Mouse (Mus musculus): Measurements from ENCODE around the gene Mgst1. TPM values are rescaled to one million over a fixed set of nuclear protein-coding genes. Genes with fewer than 3 reads are reported as not detected.
A peak's percentile ranks its signal among the peaks of the same experiment; 100 is the strongest.

Gene Mgst1
- 1,729 and 2,044 TPM in 2 replicates for polyA plus RNA-seq (2012; ENCODE audit: insufficient read depth, insufficient read length, missing spikeins)

DNA sequence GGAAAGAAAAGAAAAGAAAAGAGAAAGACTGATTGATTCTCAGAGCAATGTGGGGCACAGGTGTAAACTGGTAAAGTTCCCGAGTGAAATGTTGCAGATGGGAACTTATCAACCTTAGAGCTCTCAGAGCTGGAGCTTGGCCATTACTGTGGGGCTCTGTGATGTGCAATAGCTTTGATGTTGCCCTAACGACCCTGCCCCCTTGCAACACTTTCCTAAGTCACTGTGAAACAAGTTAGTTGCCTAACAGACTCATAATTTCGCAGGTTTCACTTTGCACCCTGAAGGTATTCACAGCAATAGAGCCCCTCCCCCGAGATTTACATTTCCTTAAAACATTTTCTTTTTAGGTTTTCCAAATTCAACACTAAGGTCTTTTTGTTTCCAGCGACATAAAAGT is at the start of gene Mgst1:
Gene Mgst1, plus strand, starts transcription at position 387 of the 400 bp plus-strand sequence.
- Histone ChIP-seq H3K27ac (replicated peaks; ENCODE audit: low read depth, low read length) (peak within 1 kb of the TSS; percentile 100), H3K4me3 (ENCODE audit: insufficient read depth, low read depth, low read length) (peak within 1 kb of the TSS; percentile 93), H3K4me1 (ENCODE audit: control insufficient read depth, insufficient read depth, insufficient read length, low read length) (peaks cover 18% of the 10 kb centered on the region)

- H3K4me3 ChIP-seq (ENCODE audit: insufficient read depth, low read depth, low read length) = no peak overlapping the region
- no peak overlapping the region for H3K27ac ChIP-seq (replicated peaks; ENCODE audit: low read depth, low read length)
- H3K4me1 ChIP-seq (ENCODE audit: control insufficient read depth, insufficient read depth, insufficient read length, low read length) = no peaks in the 10 kb centered on the region
These were observed 47.7 kb upstream of the Mgst1 start for GRCm38 (mm10) chr6:138092432-138092831.

DNA sequence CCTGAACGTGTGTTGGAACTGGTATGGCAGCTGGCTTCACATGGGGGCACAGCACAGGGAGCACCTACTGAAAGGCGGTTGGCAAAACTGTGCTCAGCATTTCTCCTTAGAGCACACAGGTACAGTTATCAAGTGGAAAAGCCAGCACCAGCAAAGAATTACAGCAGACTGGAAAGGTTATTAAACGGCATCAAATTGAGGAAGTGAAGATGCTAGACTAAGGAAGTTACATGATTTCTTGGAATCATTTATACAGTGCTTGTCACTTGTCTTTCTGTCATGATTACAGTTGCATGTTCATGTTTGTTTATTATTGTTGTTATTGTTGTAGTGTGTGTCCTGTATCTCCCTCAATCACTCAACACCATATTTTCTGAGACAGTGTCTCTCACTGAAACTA is 45.1 kb upstream of the Mgst1 start:
- Histone ChIP-seq H3K27ac (replicated peaks; ENCODE audit: low read depth, low read length) (no peak overlapping the region), H3K4me1 (ENCODE audit: control insufficient read depth, insufficient read depth, insufficient read length, low read length) (no peaks in the 10 kb centered on the region), H3K4me3 (ENCODE audit: insufficient read depth, low read depth, low read length) (no peak overlapping the region)

GRCm38 (mm10) chr6:138099646-138100045 is 40.5 kb upstream of the Mgst1 start:
- Histone ChIP-seq H3K4me3 (ENCODE audit: insufficient read depth, low read depth, low read length) (no peak overlapping the region), H3K27ac (replicated peaks; ENCODE audit: low read depth, low read length) (no peak overlapping the region), H3K4me1 (ENCODE audit: control insufficient read depth, insufficient read depth, insufficient read length, low read length) (no peaks in the 10 kb centered on the region)

GRCm38 (mm10) chr6:138101843-138102242 is 38.3 kb upstream of the Mgst1 start:
- Histone ChIP-seq H3K27ac (replicated peaks; ENCODE audit: low read depth, low read length) (no peak overlapping the region), H3K4me1 (ENCODE audit: control insufficient read depth, insufficient read depth, insufficient read length, low read length) (no peaks in the 10 kb centered on the region), H3K4me3 (ENCODE audit: insufficient read depth, low read depth, low read length) (no peak overlapping the region)

- no peak overlapping the region for H3K4me3 ChIP-seq (ENCODE audit: insufficient read depth, low read depth, low read length)
- no peak overlapping the region for H3K27ac ChIP-seq (replicated peaks; ENCODE audit: low read depth, low read length)
- no peaks in the 10 kb centered on the region for H3K4me1 ChIP-seq (ENCODE audit: control insufficient read depth, insufficient read depth, insufficient read length, low read length)
These were observed 37.2 kb upstream of the Mgst1 start for GRCm38 (mm10) chr6:138102940-138103339.

DNA sequence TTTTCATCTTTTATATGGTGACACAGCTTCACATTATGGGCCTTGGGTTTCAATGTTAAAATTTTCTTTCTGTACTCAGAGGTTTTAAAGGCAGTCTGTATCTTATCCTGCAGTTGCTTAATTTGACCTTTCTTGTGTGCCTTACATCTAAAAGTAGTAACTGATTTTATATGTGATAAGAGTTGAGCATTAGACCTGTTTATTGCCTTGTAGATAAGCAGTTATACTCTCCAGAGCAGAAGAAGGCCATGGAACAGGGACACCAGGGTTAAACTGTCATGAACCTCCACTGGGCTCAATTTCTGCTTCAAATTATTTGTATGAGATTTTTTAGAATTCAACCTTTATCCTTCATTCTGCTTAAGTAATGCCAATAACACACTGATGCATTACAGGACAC is 35.6 kb upstream of the Mgst1 start:
- Histone ChIP-seq H3K4me1 (ENCODE audit: control insufficient read depth, insufficient read depth, insufficient read length, low read length) (no peaks in the 10 kb centered on the region), H3K27ac (replicated peaks; ENCODE audit: low read depth, low read length) (no peak overlapping the region), H3K4me3 (ENCODE audit: insufficient read depth, low read depth, low read length) (no peak overlapping the region)

DNA sequence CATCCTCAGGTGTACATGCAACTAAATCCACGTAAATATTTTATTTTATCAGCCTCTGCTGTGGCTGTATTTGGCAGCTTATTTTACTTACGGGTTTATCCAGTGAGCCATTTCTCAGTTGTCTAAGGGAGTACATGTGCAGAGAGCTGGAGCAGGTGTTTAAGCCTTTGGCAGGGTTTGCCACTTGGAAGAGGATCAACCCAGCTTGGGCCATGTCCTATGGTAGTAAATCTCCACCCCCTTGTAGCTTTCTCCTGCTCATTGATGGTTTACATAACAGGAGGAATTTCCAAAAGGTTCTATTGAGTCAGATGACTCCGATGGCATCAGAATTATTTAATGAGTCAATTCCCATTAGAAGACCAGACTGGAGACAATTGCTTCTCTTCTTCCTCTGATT is 22.6 kb upstream of the Mgst1 start:
- Histone ChIP-seq H3K4me3 (ENCODE audit: insufficient read depth, low read depth, low read length) (no peak overlapping the region), H3K4me1 (ENCODE audit: control insufficient read depth, insufficient read depth, insufficient read length, low read length) (no peaks in the 10 kb centered on the region), H3K27ac (replicated peaks; ENCODE audit: low read depth, low read length) (no peak overlapping the region)

- Histone ChIP-seq H3K4me3 (ENCODE audit: insufficient read depth, low read depth, low read length) (no peak overlapping the region), H3K4me1 (ENCODE audit: control insufficient read depth, insufficient read depth, insufficient read length, low read length) (peaks cover 3% of the 10 kb centered on the region; the same call in 1 of the 2 replicates), H3K27ac (replicated peaks; ENCODE audit: low read depth, low read length) (no peak overlapping the region)
These were observed 11.5 kb upstream of the Mgst1 start for GRCm38 (mm10) chr6:138128392-138129335.

GRCm38 (mm10) chr6:138130541-138130940 is 9.6 kb upstream of the Mgst1 start:
- Histone ChIP-seq H3K4me3 (ENCODE audit: insufficient read depth, low read depth, low read length) (no peak overlapping the region), H3K27ac (replicated peaks; ENCODE audit: low read depth, low read length) (no peak overlapping the region), H3K4me1 (ENCODE audit: control insufficient read depth, insufficient read depth, insufficient read length, low read length) (peaks cover 3% of the 10 kb centered on the region; the same call in 1 of the 2 replicates)

DNA sequence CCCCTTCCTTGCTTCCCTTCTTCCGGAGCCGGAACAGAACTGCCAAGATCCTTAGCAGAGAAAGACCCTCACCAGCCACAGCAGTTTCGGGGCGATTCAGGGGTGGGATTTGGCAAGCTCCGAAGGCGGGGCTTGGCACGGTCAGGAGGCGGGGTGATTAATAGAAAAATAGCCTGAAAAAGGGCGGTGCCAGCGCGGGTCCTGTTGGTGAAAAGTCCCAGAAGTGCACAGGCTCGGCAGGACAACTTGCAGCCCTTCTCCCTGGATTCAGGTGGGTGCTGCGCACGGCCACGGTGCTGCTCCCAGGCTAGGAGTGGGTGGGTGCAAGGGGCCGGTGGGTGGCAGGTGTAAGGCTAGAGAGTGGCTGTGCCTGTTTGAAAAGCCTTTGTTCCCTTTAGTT is 220 bp downstream of the Mgst1 start:
- H3K4me1 ChIP-seq (ENCODE audit: control insufficient read depth, insufficient read depth, insufficient read length, low read length) = peaks cover 21% of the 10 kb centered on the region
- H3K27ac ChIP-seq (replicated peaks; ENCODE audit: low read depth, low read length) = peak overlapping the region; percentile 100
- peak overlapping the region; percentile 93 for H3K4me3 ChIP-seq (ENCODE audit: insufficient read depth, low read depth, low read length)

GRCm38 (mm10) chr6:138141111-138141592 is 1.0 kb downstream of the Mgst1 start:
- Histone ChIP-seq H3K4me1 (ENCODE audit: control insufficient read depth, insufficient read depth, insufficient read length, low read length) (peaks cover 23% of the 10 kb centered on the region), H3K4me3 (ENCODE audit: insufficient read depth, low read depth, low read length) (peak overlapping the region; percentile 93), H3K27ac (replicated peaks; ENCODE audit: low read depth, low read length) (peak overlapping the region; percentile 100)

GRCm38 (mm10) chr6:138142604-138143003 is 2.5 kb downstream of the Mgst1 start:
- peak overlapping the region; percentile 81 for H3K27ac ChIP-seq (replicated peaks; ENCODE audit: low read depth, low read length)
- peaks cover 27% of the 10 kb centered on the region for H3K4me1 ChIP-seq (ENCODE audit: control insufficient read depth, insufficient read depth, insufficient read length, low read length)
- peak overlapping the region; percentile 56 for H3K4me3 ChIP-seq (ENCODE audit: insufficient read depth, low read depth, low read length)

DNA sequence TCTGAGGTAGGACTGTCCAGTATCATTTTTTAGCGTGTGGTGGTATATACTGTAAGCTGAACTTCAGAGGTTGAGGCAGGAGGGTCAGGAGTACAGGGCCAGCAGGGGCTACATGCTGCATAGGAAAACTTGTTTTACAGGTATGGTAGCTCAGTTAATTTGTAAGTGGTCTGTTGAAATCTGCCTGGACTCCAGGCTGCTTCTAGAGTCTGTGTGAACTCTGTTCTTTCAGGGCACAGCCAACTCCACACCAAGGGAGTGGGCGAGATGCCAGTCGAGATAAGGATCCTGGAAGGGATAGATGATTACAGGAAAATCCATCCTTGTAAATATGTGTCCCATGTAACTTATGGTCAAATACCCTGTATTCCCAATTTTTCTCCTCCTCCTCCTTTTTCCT is 3.3 kb downstream of the Mgst1 start:
- H3K27ac ChIP-seq (replicated peaks; ENCODE audit: low read depth, low read length) = peak overlapping the region; percentile 11; the same call in 1 of the 2 replicates

DNA sequence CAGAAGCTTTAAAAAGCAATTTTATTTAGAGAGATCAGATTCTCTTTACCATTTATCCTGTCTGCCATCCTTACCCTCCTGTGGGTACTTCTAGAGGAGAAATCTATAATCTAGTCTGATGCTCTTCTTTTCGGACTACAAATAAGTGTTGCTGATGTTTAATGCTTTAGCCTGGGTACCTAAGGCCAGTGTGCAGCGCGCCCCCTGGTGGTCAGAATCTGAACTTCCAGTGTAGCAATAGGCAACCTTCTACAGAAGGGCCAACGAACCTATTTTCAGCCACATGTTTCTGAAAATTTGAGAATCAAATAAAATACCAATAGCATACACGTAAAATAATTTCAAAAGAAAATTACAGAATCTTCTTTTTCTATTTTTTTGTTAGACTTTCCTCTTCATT is 13.0 kb downstream of the Mgst1 start:
- Histone ChIP-seq H3K4me1 (ENCODE audit: control insufficient read depth, insufficient read depth, insufficient read length, low read length) (no peaks in the 10 kb centered on the region), H3K27ac (replicated peaks; ENCODE audit: low read depth, low read length) (no peak overlapping the region), H3K4me3 (ENCODE audit: insufficient read depth, low read depth, low read length) (no peak overlapping the region)

More for the DNA sequence above, 3.3 kb downstream of the Mgst1 start:
- peak overlapping the region; percentile 34 for H3K4me3 ChIP-seq (ENCODE audit: insufficient read depth, low read depth, low read length)
- H3K4me1 ChIP-seq (ENCODE audit: control insufficient read depth, insufficient read depth, insufficient read length, low read length) = peaks cover 27% of the 10 kb centered on the region

GRCm38 (mm10) chr6:138163920-138164319 is 23.8 kb downstream of the Mgst1 start:
- Histone ChIP-seq H3K4me3 (ENCODE audit: insufficient read depth, low read depth, low read length) (no peak overlapping the region), H3K27ac (replicated peaks; ENCODE audit: low read depth, low read length) (no peak overlapping the region)

More at GRCm38 (mm10) chr6:138163920-138164319, 23.8 kb downstream of the Mgst1 start:
- peaks cover 5% of the 10 kb centered on the region; the same call in 1 of the 2 replicates for H3K4me1 ChIP-seq (ENCODE audit: control insufficient read depth, insufficient read depth, insufficient read length, low read length)

All from brown adipose tissue, adult 24 weeks (tissue).